Mouse (Mus musculus) layer of hippocampus, adult 9-10 months (tissue): Measurements from ENCODE around the gene Tsr3.
"Not testable (repeated sequence)": the region's sequence is repeated elsewhere in the genome, so short reads cannot be mapped to it uniquely, and the experiment has no call there.

Source experiments
- DNase-seq: peaks from one replicate; pipeline ENCODE4 v3.0.0; 2022; ENCODE audit warnings: low spot score

Gene Tsr3

GRCm38 (mm10) chr17:25239695-25240636 is at the start of gene Tsr3, which contains the start of gene Gnptg:
TSS of gene Tsr3 (plus strand) at chr17:25240170.
TSS of gene Gnptg (minus strand) at chr17:25240124.
- DNase-seq = no peak

- no peak for DNase-seq
These were observed 37.6 kb upstream of the Tsr3 start for GRCm38 (mm10) chr17:25202401-25202800.

GRCm38 (mm10) chr17:25210006-25210405 is 30.0 kb upstream of the Tsr3 start:
- DNase-seq = no peak

GRCm38 (mm10) chr17:25210680-25211466 is 29.1 kb upstream of the Tsr3 start:
- no peak for DNase-seq

GRCm38 (mm10) chr17:25211705-25212104 is 28.3 kb upstream of the Tsr3 start:
- no peak for DNase-seq

- DNase-seq = no peak
These were observed 24.5 kb upstream of the Tsr3 start for GRCm38 (mm10) chr17:25215431-25215830.

GRCm38 (mm10) chr17:25218967-25219366 is 21.0 kb upstream of the Tsr3 start:
- no peak for DNase-seq

GRCm38 (mm10) chr17:25219492-25220295 is 20.3 kb upstream of the Tsr3 start:
- no peak for DNase-seq

GRCm38 (mm10) chr17:25220746-25221145 is 19.2 kb upstream of the Tsr3 start:
- no peak for DNase-seq

GRCm38 (mm10) chr17:25221821-25222503 is 18.0 kb upstream of the Tsr3 start:
- no peak for DNase-seq

GRCm38 (mm10) chr17:25222504-25222940 is 17.4 kb upstream of the Tsr3 start:
- DNase-seq = not testable (repeated sequence)

GRCm38 (mm10) chr17:25222951-25223601 is 16.9 kb upstream of the Tsr3 start:
- DNase-seq = no peak

- no peak for DNase-seq
These were observed 15.3 kb upstream of the Tsr3 start for GRCm38 (mm10) chr17:25224586-25225222.

- DNase-seq = no peak
These were observed 14.3 kb upstream of the Tsr3 start for GRCm38 (mm10) chr17:25225659-25226058.

GRCm38 (mm10) chr17:25227991-25228390 is 12.0 kb upstream of the Tsr3 start:
- DNase-seq = no peak

GRCm38 (mm10) chr17:25230014-25230655 is 9.8 kb upstream of the Tsr3 start:
- DNase-seq = not testable (repeated sequence)

GRCm38 (mm10) chr17:25230700-25231099 is 9.3 kb upstream of the Tsr3 start:
- DNase-seq = no peak

- not testable (repeated sequence) for DNase-seq
These were observed 8.3 kb upstream of the Tsr3 start for GRCm38 (mm10) chr17:25231621-25232020.

- no peak for DNase-seq
These were observed 4.3 kb upstream of the Tsr3 start for GRCm38 (mm10) chr17:25235635-25236034.
